Mouse (Mus musculus): ENCODE results near the gene Upf1. TPM values are rescaled to one million over a fixed set of nuclear protein-coding genes. Genes with fewer than 3 reads are reported as not detected.

The Upf1 gene
- polyA plus RNA-seq, 1 experiment from 2014 or later: 10.4 TPM

DNA sequence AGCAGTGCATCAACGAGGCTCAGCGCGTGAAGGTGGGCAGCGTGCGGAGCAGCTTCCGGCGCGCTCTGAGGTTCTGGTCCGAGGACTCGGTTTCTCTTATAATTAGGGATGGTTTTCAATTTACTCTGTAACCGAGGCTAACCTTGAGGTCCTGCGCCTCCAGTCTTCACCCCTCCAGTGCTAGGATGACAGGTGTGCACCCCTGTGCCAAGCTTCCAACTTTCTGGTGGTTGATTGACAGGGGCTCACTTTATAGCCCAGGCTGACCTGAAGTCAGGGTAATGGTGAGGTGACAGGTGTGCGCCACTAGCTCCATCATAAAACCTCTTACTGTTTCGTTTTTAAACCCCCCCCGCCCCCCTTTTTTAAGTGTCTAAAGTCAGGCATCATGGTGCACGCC, 50.2 kb downstream of the Upf1 start:
- TF ChIP-seq EP300 (IDR thresholded peaks at IDR 0.05) (no peak), CTCF (IDR thresholded peaks at IDR 0.05) (no peak)
- peaks cover 10% of the 10 kb centered on the region; the same call in 1 of the 2 replicates for H3K4me1 ChIP-seq (ENCODE audit: insufficient read depth, low read depth, low read length)
- H3K27me3 ChIP-seq (replicated peaks; ENCODE audit: insufficient read depth, low read length): no peaks in the 10 kb centered on the region
- peak overlapping the region; percentile 77 for H3K27ac ChIP-seq (ENCODE audit: low read length)
- H3K4me2 ChIP-seq (replicated peaks; ENCODE audit: low read depth, low read length): peak overlapping the region; percentile 83
- no peak for DNase-seq (ENCODE audit: low spot score)
- no peak for ATAC-seq
- WGBS: 5% methylated on average over 16 of the region's 16 CpGs
- H3K9ac ChIP-seq (replicated peaks; ENCODE audit: low read depth): peak overlapping the region; percentile 77
- H3K9me3 ChIP-seq (ENCODE audit: low read length): no peaks in the 10 kb centered on the region
- H3K36me3 ChIP-seq (ENCODE audit: insufficient read depth, low read length): peaks cover 22% of the 10 kb centered on the region; the same call in 1 of the 2 replicates
- H3K4me3 ChIP-seq (ENCODE audit: low read depth, low read length): peak overlapping the region; percentile 89

GRCm38 (mm10) chr8:70302358-70302890, 50.7 kb downstream of the Upf1 start, which contains the start of the genes Ddx49 and Cope:
Gene Ddx49 (minus strand): TSS chr8:70302489.
Gene Cope (plus strand): TSS chr8:70302518.
- ATAC-seq: peak; percentile 95
- Histone ChIP-seq H3K4me3 (ENCODE audit: low read depth, low read length) (peak within 1 kb of the TSS; percentile 89), H3K9ac (replicated peaks; ENCODE audit: low read depth) (peak within 1 kb of the TSS; percentile 77), H3K4me2 (replicated peaks; ENCODE audit: low read depth, low read length) (peak within 1 kb of the TSS; percentile 83), H3K27ac (ENCODE audit: low read length) (peak within 1 kb of the TSS; percentile 77), H3K27me3 (replicated peaks; ENCODE audit: insufficient read depth, low read length) (no peaks in the 10 kb centered on the region), H3K4me1 (ENCODE audit: insufficient read depth, low read depth, low read length) (peaks cover 10% of the 10 kb centered on the region; the same call in 1 of the 2 replicates), H3K36me3 (ENCODE audit: insufficient read depth, low read length) (peaks cover 24% of the 10 kb centered on the region), H3K9me3 (ENCODE audit: low read length) (no peaks in the 10 kb centered on the region)
- TF ChIP-seq CTCF (IDR thresholded peaks at IDR 0.05): no peak
- TF ChIP-seq EP300 (IDR thresholded peaks at IDR 0.05): 0 out of 2 replicates have a peak, but pooled peaks have one; percentile 8
- under 1% methylated on average over 40 of the region's 40 CpGs for WGBS
- DNase-seq (ENCODE audit: low spot score): peak; percentile 95

DNA sequence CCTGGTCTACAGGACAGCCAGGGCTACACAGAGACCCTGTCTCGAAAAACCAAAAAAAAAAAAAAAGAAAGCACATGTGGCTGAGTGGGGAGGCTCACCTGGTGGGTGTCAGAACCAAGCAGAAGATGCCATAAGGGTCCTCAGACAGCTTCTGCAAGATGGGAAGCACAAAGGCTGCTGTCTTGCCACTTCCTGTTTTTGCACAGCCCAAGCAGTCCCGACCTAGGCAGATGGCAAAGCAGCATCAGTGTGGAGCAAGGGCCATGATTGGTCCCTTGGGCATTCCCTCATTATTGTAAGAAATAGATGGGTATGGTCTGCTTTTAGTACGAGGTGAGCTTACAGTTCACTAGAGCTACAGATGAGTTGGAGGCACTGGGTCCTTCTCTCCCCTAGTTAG, 52.2 kb downstream of the Upf1 start:
- TF ChIP-seq EP300 (IDR thresholded peaks at IDR 0.05): no peak
- Histone ChIP-seq H3K4me1 (ENCODE audit: insufficient read depth, low read depth, low read length) (peaks cover 10% of the 10 kb centered on the region; the same call in 1 of the 2 replicates), H3K27me3 (replicated peaks; ENCODE audit: insufficient read depth, low read length) (no peaks in the 10 kb centered on the region), H3K27ac (ENCODE audit: low read length) (no peak overlapping the region), H3K9ac (replicated peaks; ENCODE audit: low read depth) (no peak overlapping the region), H3K9me3 (ENCODE audit: low read length) (no peaks in the 10 kb centered on the region), H3K36me3 (ENCODE audit: insufficient read depth, low read length) (peaks cover 21% of the 10 kb centered on the region), H3K4me2 (replicated peaks; ENCODE audit: low read depth, low read length) (no peak overlapping the region), H3K4me3 (ENCODE audit: low read depth, low read length) (no peak overlapping the region)
- WGBS: 69% methylated on average over 3 of the region's 3 CpGs
- ATAC-seq: no peak
- no peak for DNase-seq (ENCODE audit: low spot score)

DNA sequence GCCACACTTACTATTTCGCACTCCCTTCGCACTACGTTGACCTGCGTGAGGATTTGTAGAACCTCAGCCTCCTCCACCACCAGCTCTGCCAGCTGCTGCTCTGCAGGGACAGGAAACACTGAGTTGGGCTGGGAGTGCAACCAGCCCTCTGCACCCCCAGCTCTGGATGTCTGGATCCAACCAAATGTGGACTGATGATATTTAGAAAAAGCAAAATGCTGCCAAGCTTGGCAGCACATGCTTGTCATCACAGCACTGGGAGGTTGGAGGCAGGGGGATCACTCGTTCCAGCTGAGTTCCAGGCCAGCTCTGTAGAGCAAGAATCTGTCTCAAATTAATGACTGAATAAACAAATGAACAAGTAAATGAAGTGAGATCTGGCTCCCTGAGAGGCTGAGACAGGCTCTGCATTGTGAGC, 59.1 kb downstream of the Upf1 start:
- Histone ChIP-seq H3K27me3 (replicated peaks; ENCODE audit: insufficient read depth, low read length) (no peaks in the 10 kb centered on the region), H3K9me3 (ENCODE audit: low read length) (no peaks in the 10 kb centered on the region), H3K4me2 (replicated peaks; ENCODE audit: low read depth, low read length) (no peak overlapping the region), H3K4me3 (ENCODE audit: low read depth, low read length) (no peak overlapping the region), H3K4me1 (ENCODE audit: insufficient read depth, low read depth, low read length) (no peaks in the 10 kb centered on the region; the same call in 1 of the 2 replicates), H3K27ac (ENCODE audit: low read length) (no peak overlapping the region), H3K36me3 (ENCODE audit: insufficient read depth, low read length) (peaks cover 38% of the 10 kb centered on the region), H3K9ac (replicated peaks; ENCODE audit: low read depth) (no peak overlapping the region)
- ATAC-seq (peak; percentile 88), DNase-seq (ENCODE audit: low spot score) (peak; percentile 89)
- TF ChIP-seq CTCF (IDR thresholded peaks at IDR 0.05): no peak
- 27% methylated on average over 5 of the region's 5 CpGs for WGBS

DNA sequence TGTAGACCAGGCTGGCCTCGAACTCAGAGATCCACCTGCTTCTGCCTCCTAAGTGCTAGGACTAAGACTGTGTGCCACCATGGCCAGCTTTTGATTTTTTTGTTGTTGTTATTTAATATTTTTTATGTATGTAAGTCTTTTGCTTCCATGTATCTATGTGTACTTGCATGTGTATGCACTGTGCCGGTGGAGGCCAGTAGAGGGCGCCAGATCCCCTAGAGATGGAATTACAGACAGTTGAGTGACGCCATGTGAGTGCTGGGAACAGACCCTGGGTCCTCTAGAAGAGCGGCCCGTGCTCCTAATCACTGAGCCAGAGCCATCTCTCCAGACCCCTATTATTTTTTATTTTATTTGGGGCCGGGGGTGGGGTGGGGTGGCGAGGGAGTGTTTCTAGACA, 66.3 kb downstream of the Upf1 start:
- TF ChIP-seq EP300 (IDR thresholded peaks at IDR 0.05): no peak
- peak; percentile 47 for TF ChIP-seq CTCF (IDR thresholded peaks at IDR 0.05)
- Histone ChIP-seq H3K27me3 (replicated peaks; ENCODE audit: insufficient read depth, low read length) (no peaks in the 10 kb centered on the region), H3K4me3 (ENCODE audit: low read depth, low read length) (no peak overlapping the region), H3K27ac (ENCODE audit: low read length) (no peak overlapping the region), H3K9me3 (ENCODE audit: low read length) (no peaks in the 10 kb centered on the region), H3K4me2 (replicated peaks; ENCODE audit: low read depth, low read length) (no peak overlapping the region), H3K9ac (replicated peaks; ENCODE audit: low read depth) (no peak overlapping the region), H3K36me3 (ENCODE audit: insufficient read depth, low read length) (peaks cover 16% of the 10 kb centered on the region; the same call in 1 of the 2 replicates), H3K4me1 (ENCODE audit: insufficient read depth, low read depth, low read length) (no peaks in the 10 kb centered on the region; the same call in 1 of the 2 replicates)
- no peak for DNase-seq (ENCODE audit: low spot score)
- WGBS: 88% methylated on average over 8 of the region's 8 CpGs
- ATAC-seq: no peak

DNA sequence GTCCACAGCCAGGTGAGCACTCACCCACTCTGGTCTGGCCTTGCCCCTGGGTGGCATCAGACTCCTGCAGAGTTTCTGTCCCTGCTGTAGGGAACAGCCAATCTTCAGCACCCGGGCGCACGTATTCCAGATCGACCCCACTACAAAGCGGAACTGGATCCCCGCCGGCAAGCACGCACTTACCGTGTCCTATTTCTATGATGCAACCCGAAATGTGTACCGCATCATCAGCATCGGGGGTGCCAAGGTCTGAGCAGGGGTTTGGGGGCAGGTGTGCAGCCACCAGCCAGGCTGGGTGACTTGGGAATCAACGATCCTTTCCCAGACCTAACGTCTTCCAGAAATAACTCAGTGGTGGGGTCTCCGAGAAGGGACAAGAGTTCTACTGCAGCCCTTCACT, 67.8 kb downstream of the Upf1 start:
- ATAC-seq (no peak), DNase-seq (ENCODE audit: low spot score) (no peak)
- Histone ChIP-seq H3K36me3 (ENCODE audit: insufficient read depth, low read length) (peaks cover 16% of the 10 kb centered on the region; the same call in 1 of the 2 replicates), H3K4me3 (ENCODE audit: low read depth, low read length) (no peak overlapping the region), H3K27me3 (replicated peaks; ENCODE audit: insufficient read depth, low read length) (no peaks in the 10 kb centered on the region), H3K4me1 (ENCODE audit: insufficient read depth, low read depth, low read length) (no peaks in the 10 kb centered on the region; the same call in 1 of the 2 replicates), H3K9ac (replicated peaks; ENCODE audit: low read depth) (no peak overlapping the region), H3K9me3 (ENCODE audit: low read length) (no peaks in the 10 kb centered on the region), H3K4me2 (replicated peaks; ENCODE audit: low read depth, low read length) (no peak overlapping the region), H3K27ac (ENCODE audit: low read length) (no peak overlapping the region)
- 97% methylated on average over 15 of the region's 15 CpGs for WGBS
- TF ChIP-seq EP300 (IDR thresholded peaks at IDR 0.05) (no peak), CTCF (IDR thresholded peaks at IDR 0.05) (no peak)
